Mouse (Mus musculus) liver, adult 2 months (tissue): ENCODE results near the gene Vmn2r56.

ENCODE experiments used
- CTCF ChIP-seq: fragments of 200-500 bp; IDR thresholded peaks from 2 replicates; pipeline ENCODE4 v1.5.1; 2011; ENCODE audit warnings: low read depth, low read length, control low read depth
- POLR2A ChIP-seq: fragments of 200-500 bp; IDR thresholded peaks from 2 replicates; pipeline ENCODE4 v1.6.1; 2011; ENCODE audit warnings: low read length, control low read depth; ENCODE audit not compliant: insufficient read depth; ENCODE audit errors: extremely low read depth

- TF ChIP-seq POLR2A = no peak
- no peak for TF ChIP-seq CTCF
These were observed at the start of gene Vmn2r56 for GRCm38 (mm10) chr7:12734904-12735303.
